Mouse (Mus musculus) lung, postnatal 0 days (tissue): ENCODE measurements at regions not wholly inside any gene's neighbourhood (a gene's known extent, or its start where the extent isn't known, plus 50 kb on each side); places are given as distances from the start of the nearest gene placed in this dataset.

Experiments
- CTCF ChIP-seq: IDR thresholded peaks from 2 replicates; pipeline ENCODE4 v1.5.1; 2016; ENCODE audit warnings: antibody characterized with exemption, mild to moderate bottlenecking
- EP300 ChIP-seq: IDR thresholded peaks from 2 replicates; pipeline ENCODE4 v1.6.1; 2016; ENCODE audit warnings: antibody characterized with exemption, mild to moderate bottlenecking, control low read depth

DNA sequence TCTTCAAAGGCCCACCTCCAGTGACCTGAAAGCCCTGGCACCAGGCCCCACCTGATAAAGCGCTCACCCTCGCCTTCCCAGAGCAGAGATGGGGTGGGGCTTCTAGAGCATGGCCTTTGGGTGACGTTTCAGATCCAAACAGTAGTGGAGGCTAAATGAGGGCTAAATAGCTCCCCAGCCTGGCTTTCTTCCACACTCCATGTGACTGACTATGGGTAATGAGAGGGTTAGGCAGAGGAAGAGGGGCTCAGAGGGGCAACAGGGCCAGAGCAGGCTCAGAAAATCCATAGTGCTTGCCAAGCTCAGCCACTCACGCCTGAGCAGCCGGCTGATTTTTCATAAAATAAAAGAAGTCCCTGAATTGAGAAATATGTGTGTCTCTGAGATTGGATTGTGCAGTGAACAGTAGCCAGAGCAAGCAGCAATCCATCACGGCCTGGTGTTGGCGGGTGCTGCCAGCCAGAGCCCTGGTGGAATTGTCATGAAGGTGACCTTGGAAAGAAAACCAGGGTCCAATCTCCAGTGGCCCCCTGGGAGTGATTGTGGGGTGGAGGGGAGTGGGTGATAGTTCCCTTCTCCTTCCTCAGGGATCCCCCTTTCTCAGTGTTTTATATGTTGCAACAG is 128.9 kb downstream of the Dmrta2 start:
- no peak for TF ChIP-seq CTCF
- no peak for TF ChIP-seq EP300
